Mouse (Mus musculus): Measurements from ENCODE around the gene Hist1h4f. TPM values are rescaled to one million over a fixed set of nuclear protein-coding genes. Genes with fewer than 3 reads are reported as not detected.
"Not testable (repeated sequence)": the region's sequence is repeated elsewhere in the genome, so short reads cannot be mapped to it uniquely, and the experiment has no call there.

Gene Hist1h4f
- total RNA-seq, 1 experiment from 2014 or later = 49.9 TPM

- not testable (repeated sequence) for ATAC-seq (replicated peaks; ENCODE audit: insufficient number of reproducible peaks, low FRiP score, low TSS enrichment, poor library complexity, severe bottlenecking)
Measured at GRCm38 (mm10) chr13:23539821-23540220, 11.6 kb downstream of the Hist1h4f start.

- 0 out of 2 replicates have a peak, but pooled peaks have one; percentile 28 for ATAC-seq (replicated peaks; ENCODE audit: insufficient number of reproducible peaks, low FRiP score, low TSS enrichment, poor library complexity, severe bottlenecking)
Measured at GRCm38 (mm10) chr13:23538249-23538648, 13.2 kb downstream of the Hist1h4f start.

GRCm38 (mm10) chr13:23537006-23537710 lies 14.3 kb downstream of the Hist1h4f start:
- no peak for ATAC-seq (replicated peaks; ENCODE audit: insufficient number of reproducible peaks, low FRiP score, low TSS enrichment, poor library complexity, severe bottlenecking)

GRCm38 (mm10) chr13:23536076-23536822 lies 15.2 kb downstream of the Hist1h4f start:
- no peak for ATAC-seq (replicated peaks; ENCODE audit: insufficient number of reproducible peaks, low FRiP score, low TSS enrichment, poor library complexity, severe bottlenecking)

- ATAC-seq (replicated peaks; ENCODE audit: insufficient number of reproducible peaks, low FRiP score, low TSS enrichment, poor library complexity, severe bottlenecking) = peak; percentile 79
Measured at GRCm38 (mm10) chr13:23535137-23536075, 16.0 kb downstream of the Hist1h4f start, which contains the start of gene Hist1h3g. Gene Hist1h3g (plus strand): TSS chr13:23535422.

- no peak for ATAC-seq (replicated peaks; ENCODE audit: insufficient number of reproducible peaks, low FRiP score, low TSS enrichment, poor library complexity, severe bottlenecking)
Measured at GRCm38 (mm10) chr13:23534368-23535131, 16.9 kb downstream of the Hist1h4f start.

- ATAC-seq (replicated peaks; ENCODE audit: insufficient number of reproducible peaks, low FRiP score, low TSS enrichment, poor library complexity, severe bottlenecking) = peak; percentile 49
Measured at GRCm38 (mm10) chr13:23533560-23534367, 17.7 kb downstream of the Hist1h4f start, which contains the start of gene Hist1h2af. Gene Hist1h2af (plus strand): TSS chr13:23533906.

GRCm38 (mm10) chr13:23532262-23533075 lies 19.0 kb downstream of the Hist1h4f start:
- no peak for ATAC-seq (replicated peaks; ENCODE audit: insufficient number of reproducible peaks, low FRiP score, low TSS enrichment, poor library complexity, severe bottlenecking)

- ATAC-seq (replicated peaks; ENCODE audit: insufficient number of reproducible peaks, low FRiP score, low TSS enrichment, poor library complexity, severe bottlenecking) = peak; percentile 80
Measured at GRCm38 (mm10) chr13:23530901-23531875, 20.3 kb downstream of the Hist1h4f start, which contains the start of gene Hist1h4h. Gene Hist1h4h (plus strand): TSS chr13:23531050.

GRCm38 (mm10) chr13:23530181-23530900 lies 21.1 kb downstream of the Hist1h4f start:
- ATAC-seq (replicated peaks; ENCODE audit: insufficient number of reproducible peaks, low FRiP score, low TSS enrichment, poor library complexity, severe bottlenecking) = no peak

GRCm38 (mm10) chr13:23529480-23530165 lies 21.8 kb downstream of the Hist1h4f start:
- no peak for ATAC-seq (replicated peaks; ENCODE audit: insufficient number of reproducible peaks, low FRiP score, low TSS enrichment, poor library complexity, severe bottlenecking)

- no peak for ATAC-seq (replicated peaks; ENCODE audit: insufficient number of reproducible peaks, low FRiP score, low TSS enrichment, poor library complexity, severe bottlenecking)
Measured at GRCm38 (mm10) chr13:23529005-23529404, 22.4 kb downstream of the Hist1h4f start.

- ATAC-seq (replicated peaks; ENCODE audit: insufficient number of reproducible peaks, low FRiP score, low TSS enrichment, poor library complexity, severe bottlenecking) = peak; percentile 48; the same call in 1 of the 2 replicates
Measured at GRCm38 (mm10) chr13:23526312-23526711, 25.1 kb downstream of the Hist1h4f start.

- ATAC-seq (replicated peaks; ENCODE audit: insufficient number of reproducible peaks, low FRiP score, low TSS enrichment, poor library complexity, severe bottlenecking) = no peak
Measured at GRCm38 (mm10) chr13:23525901-23526300, 25.5 kb downstream of the Hist1h4f start.

All from monocyte, adult 5-6 weeks (primary cell).